Mouse (Mus musculus) heart, embryonic 14.5 days (tissue): ENCODE data around the gene Lama5. TPM values are rescaled to one million over a fixed set of nuclear protein-coding genes. Genes with fewer than 3 reads are reported as not detected.
"Not testable (repeated sequence)": the region's sequence is repeated elsewhere in the genome, so short reads cannot be mapped to it uniquely, and the experiment has no call there.

ENCODE experiments used
- ATAC-seq: fragments of 200-750 bp; cut with Nextera tagmentation; 2 replicates; pipeline ENCODE4 v1.8.0; 2017; ENCODE audit warnings: low read depth, moderate TSS enrichment; ENCODE audit not compliant: insufficient number of reproducible peaks, insufficient read depth, low FRiP score
- H3K27ac ChIP-seq, 2 experiments: fragments of 200-500 bp in 1 of 2; fragments of 300-500 bp in 1 of 2; sonication (generic) in 1 of 2; replicated peaks in 1 of 2; 2 replicates each; pipeline ENCODE4 v1.5.1; 2012 to 2014; ENCODE audit warnings: low read depth in 2 of 2, low read length in 2 of 2, control low read depth in 1 of 2, mild to moderate bottlenecking in 1 of 2, mixed read lengths in 1 of 2; ENCODE audit not compliant: control insufficient read depth in 1 of 2, insufficient read depth in 1 of 2
- H3K27me3 ChIP-seq: fragments of 300-500 bp; sonication (generic); 2 replicates; pipeline ENCODE4 v1.6.1; 2014; ENCODE audit warnings: mild to moderate bottlenecking, low read length, control low read depth; ENCODE audit not compliant: control insufficient read depth, insufficient read depth
- H3K36me3 ChIP-seq: fragments of 300-500 bp; sonication (generic); 2 replicates; pipeline ENCODE4 v1.6.1; 2014; ENCODE audit warnings: mild to moderate bottlenecking, control low read depth, low read length, mixed read lengths; ENCODE audit not compliant: control insufficient read depth, insufficient read depth
- H3K4me1 ChIP-seq, 2 experiments: fragments of 200-500 bp in 1 of 2; fragments of 300-500 bp in 1 of 2; sonication (generic) in 1 of 2; 2 replicates each; pipeline ENCODE4 v1.6.1; 2012 to 2014; ENCODE audit warnings: low read length in 2 of 2, control low read depth in 1 of 2, mixed read lengths in 1 of 2; ENCODE audit not compliant: control insufficient read depth in 2 of 2, insufficient read depth in 2 of 2
- H3K4me2 ChIP-seq: fragments of 300-500 bp; sonication (generic); 2 replicates; pipeline ENCODE4 v1.6.1; 2014; ENCODE audit warnings: mild to moderate bottlenecking, low read length
- H3K4me3 ChIP-seq, 2 experiments: fragments of 200-500 bp in 1 of 2; fragments of 300-500 bp in 1 of 2; sonication (generic) in 1 of 2; 2 replicates each; pipeline ENCODE4 v1.5.1; 2012 to 2014; ENCODE audit warnings: low read length in 2 of 2, mild to moderate bottlenecking in 2 of 2, control low read depth in 1 of 2, low read depth in 1 of 2, moderate library complexity in 1 of 2; ENCODE audit not compliant: control insufficient read depth in 1 of 2, insufficient read depth in 1 of 2
- H3K9ac ChIP-seq: fragments of 300-500 bp; sonication (generic); 2 replicates; pipeline ENCODE4 v1.6.1; 2014; ENCODE audit warnings: mild to moderate bottlenecking, low read length
- H3K9me3 ChIP-seq: fragments of 300-500 bp; sonication (generic); 2 replicates; pipeline ENCODE4 v1.6.1; 2016; ENCODE audit warnings: low read length, control low read depth; ENCODE audit not compliant: control insufficient read depth
- WGBS: fragments of 180-500 bp; shearing (Covaris S2); extraction: QIAGEN DNeasy Blood & Tissue Kit; methylation state at CpG from one replicate; pipeline ENCODE4 v1.1.7; 2014; 5-methylcytosine and 5-hydroxymethylcytosine counted together
- polyA plus RNA-seq: library from polyadenylated mRNA; unstranded; fragments of >200 nt; fragmentation: Nextera tagmentation; extraction: Ambion mirVana; gene quantifications from 2 replicates; pipeline ENCODE4 v1.2.1, GENCODE M21; 2014

The Lama5 gene
- polyA plus RNA-seq, 1 experiment from 2014 or later: 32.7 TPM

DNA sequence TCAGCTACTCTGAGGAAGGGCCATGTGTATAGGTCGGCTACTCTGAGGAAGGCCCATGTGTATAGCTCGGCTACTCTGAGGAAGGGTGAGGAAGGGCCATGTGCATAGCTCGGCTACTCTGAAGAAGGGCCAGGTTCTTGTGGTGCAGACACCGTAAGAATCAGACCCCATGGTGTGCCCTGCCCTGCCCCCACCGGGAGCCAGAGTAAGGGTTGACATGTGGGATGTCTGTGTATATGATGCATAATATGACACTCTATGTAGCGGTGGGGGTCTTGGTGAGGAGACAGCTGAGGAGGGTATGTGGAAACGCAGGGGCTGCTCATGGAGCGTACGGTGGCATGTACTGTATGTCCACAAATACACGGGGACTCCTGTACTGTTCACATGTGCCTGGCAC lies 43.7 kb upstream of the Lama5 start:
- Histone ChIP-seq H3K27me3 (no peaks in the 10 kb centered on the region), H3K4me3 (no peak overlapping the region), H3K9ac (no peak overlapping the region), H3K4me1 (peaks cover 12 to 20% of the 10 kb centered on the region in 2 experiments), H3K4me2 (no peak overlapping the region), H3K36me3 (peaks cover 57% of the 10 kb centered on the region), H3K9me3 (no peaks in the 10 kb centered on the region), H3K27ac (no peak overlapping the region)
- 91% methylated on average over 10 of the region's 10 CpGs for WGBS
- ATAC-seq: no peak

DNA sequence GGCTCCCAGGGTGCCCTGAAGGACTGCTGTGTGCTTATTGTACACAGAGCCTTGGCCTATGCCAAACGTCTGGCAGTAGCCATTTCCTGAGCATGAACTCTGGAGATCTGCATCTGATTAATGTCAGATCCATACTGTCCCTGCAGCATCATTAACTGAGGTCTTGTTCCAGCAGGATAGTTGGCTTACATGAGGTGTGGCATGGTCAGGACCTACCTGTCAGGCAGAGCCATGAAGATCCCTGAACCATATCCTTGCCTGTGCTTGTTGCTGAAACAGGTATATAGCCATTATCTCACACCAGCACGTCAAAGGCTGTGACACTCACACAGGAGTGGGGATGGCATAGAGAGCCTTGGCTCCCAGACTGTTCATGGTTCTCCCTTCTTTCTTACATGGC lies 42.3 kb upstream of the Lama5 start:
- no peak for ATAC-seq
- H3K36me3 ChIP-seq: peaks cover 71% of the 10 kb centered on the region

DNA sequence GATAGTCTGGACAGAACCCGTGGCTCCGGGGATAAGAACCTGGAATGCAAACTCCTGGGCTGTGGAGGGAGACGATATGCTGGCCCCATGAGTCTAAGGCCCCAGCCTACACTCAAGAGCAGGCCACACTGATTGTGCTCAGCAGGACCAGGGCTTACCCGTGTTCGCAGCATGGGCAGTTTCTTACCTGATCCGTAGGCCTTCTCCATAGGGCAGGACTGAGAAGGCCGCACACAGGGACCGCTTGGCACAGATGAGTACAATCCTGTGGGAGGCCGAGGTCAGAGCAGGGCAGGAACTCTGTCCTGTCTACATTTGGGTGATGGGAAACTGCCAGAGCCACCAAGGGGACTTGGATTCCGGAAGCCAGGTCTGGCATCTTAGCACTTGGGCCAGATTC lies 37.2 kb upstream of the Lama5 start:
- Histone ChIP-seq H3K27me3 (no peaks in the 10 kb centered on the region), H3K4me1 (peaks cover 5 to 11% of the 10 kb centered on the region in 2 experiments; a peak in 3 of 4 replicates), H3K9me3 (no peaks in the 10 kb centered on the region), H3K4me3 (no peak overlapping the region), H3K9ac (no peak overlapping the region), H3K36me3 (peaks cover 94% of the 10 kb centered on the region), H3K4me2 (no peak overlapping the region), H3K27ac (peak overlapping the region in 1 of 2 experiments; percentile 6; a peak in 3 of 4 replicates)
- ATAC-seq: 0 out of 2 replicates have a peak, but pooled peaks have one; percentile 8
- WGBS: 62% methylated on average over 10 of the region's 10 CpGs

More for the DNA sequence above, 42.3 kb upstream of the Lama5 start:
- H3K9ac ChIP-seq: no peak overlapping the region
- no peaks in the 10 kb centered on the region for H3K27me3 ChIP-seq
- H3K27ac ChIP-seq: no peak overlapping the region
- no peak overlapping the region for H3K4me3 ChIP-seq
- H3K4me2 ChIP-seq: no peak overlapping the region
- no peaks in the 10 kb centered on the region for H3K9me3 ChIP-seq
- WGBS: 59% methylated on average over 2 of the region's 2 CpGs
- H3K4me1 ChIP-seq: peaks cover 8 to 16% of the 10 kb centered on the region in 2 experiments; a peak in 3 of 4 replicates

DNA sequence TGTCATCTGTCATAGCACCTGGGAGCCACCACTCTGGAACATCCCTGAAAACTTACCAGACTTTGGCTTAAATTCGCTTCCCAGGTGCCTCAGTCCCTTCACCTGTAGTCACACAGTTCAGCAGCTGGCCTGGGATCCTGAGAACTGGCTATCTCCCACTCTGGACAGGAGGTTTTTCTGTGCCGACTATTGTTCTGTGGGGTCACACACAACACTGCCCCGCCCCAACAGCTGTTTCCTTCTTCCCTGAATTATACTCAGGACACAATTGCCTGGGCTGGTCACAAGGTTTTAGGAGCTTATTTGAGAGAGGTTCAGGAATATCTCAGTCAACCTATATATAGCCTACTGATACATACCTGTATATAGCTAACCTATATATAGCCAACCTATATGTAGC lies 36.8 kb upstream of the Lama5 start:
- Histone ChIP-seq H3K27ac (peak overlapping the region in 1 of 2 experiments; percentile 27; a peak in 2 of 4 replicates), H3K9ac (no peak overlapping the region), H3K4me1 (peaks cover 6 to 12% of the 10 kb centered on the region in 2 experiments; a peak in 3 of 4 replicates), H3K4me2 (no peak overlapping the region), H3K4me3 (no peak overlapping the region), H3K27me3 (no peaks in the 10 kb centered on the region), H3K9me3 (no peaks in the 10 kb centered on the region), H3K36me3 (peaks cover 89% of the 10 kb centered on the region)
- 66% methylated on average over 3 of the region's 3 CpGs for WGBS
- ATAC-seq: no peak

DNA sequence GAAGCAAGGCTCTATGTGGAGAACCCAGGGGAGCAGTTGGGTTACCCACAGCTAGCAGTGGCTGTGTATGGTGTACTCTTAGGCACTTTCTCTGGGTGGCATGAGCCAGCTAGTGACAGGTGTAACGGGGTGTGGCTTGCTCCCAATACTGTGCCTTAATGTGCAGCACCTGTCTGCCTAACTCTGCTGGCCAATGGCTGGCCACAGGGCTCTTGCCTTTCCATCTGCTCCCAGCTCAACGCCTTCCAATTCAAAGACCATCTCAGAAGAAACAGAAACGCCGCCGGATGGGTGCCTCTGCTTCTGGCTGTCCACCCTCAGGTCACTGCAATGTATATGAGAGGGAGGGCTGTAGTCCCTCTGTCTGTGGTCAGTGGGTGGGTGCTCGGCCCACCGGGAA lies 36.2 kb upstream of the Lama5 start:
- Histone ChIP-seq H3K27me3 (no peaks in the 10 kb centered on the region), H3K36me3 (peaks cover 85% of the 10 kb centered on the region), H3K9me3 (no peaks in the 10 kb centered on the region), H3K4me2 (no peak overlapping the region), H3K27ac (peak overlapping the region in 1 of 2 experiments; percentile 27; a peak in 1 of 4 replicates), H3K4me3 (no peak overlapping the region), H3K4me1 (peaks cover 6 to 12% of the 10 kb centered on the region in 2 experiments; a peak in 3 of 4 replicates), H3K9ac (no peak overlapping the region)
- ATAC-seq: no peak
- WGBS: 88% methylated on average over 7 of the region's 7 CpGs

DNA sequence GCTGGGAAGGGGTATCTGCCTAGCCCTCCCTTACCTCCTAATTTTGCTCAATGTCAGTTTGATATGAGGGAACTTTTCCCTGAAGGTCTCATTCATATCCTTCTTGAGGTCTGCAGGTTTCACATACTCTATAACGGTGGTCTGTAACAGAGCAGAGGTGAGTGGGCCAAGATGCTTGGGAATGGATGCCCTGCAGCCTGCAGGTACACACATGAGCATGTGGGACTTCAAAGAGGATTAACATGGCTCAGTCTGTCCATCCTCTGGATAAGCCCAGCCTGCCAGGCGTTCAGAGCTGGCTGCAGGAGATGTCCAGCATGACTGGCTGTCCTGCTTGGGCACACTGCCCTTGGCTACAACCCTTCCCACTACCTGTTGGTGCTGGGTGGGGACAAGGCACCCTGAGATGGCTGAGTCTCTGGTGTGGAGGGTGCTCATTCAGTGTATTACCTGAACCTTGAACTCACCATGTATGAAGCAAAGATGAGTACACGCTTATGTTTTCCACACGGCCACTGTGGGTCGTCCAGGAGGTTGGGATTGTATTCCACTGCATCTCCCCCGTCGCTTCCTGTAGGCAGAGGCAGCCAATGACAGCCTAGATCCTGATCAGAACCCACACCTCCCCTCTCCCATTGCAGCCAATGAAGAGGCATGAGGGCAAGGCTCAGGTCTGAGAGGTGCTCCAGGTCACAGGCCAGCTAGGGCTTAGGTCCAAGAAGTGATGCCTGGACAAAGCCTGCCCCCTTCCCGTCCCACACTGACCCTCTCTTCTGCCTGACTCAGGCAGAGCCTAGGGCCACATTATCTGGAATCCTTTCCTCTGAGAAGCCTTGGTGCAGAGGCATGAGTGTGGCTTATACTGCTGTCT lies 35.2 kb upstream of the Lama5 start:
- H3K27ac ChIP-seq: no peak overlapping the region
- peaks cover 74% of the 10 kb centered on the region for H3K36me3 ChIP-seq
- no peak overlapping the region for H3K9ac ChIP-seq
- ATAC-seq: no peak
- H3K9me3 ChIP-seq: no peaks in the 10 kb centered on the region
- peaks cover 8 to 15% of the 10 kb centered on the region in 2 experiments; a peak in 3 of 4 replicates for H3K4me1 ChIP-seq
- WGBS: 64% methylated on average over 8 of the region's 8 CpGs
- no peaks in the 10 kb centered on the region for H3K27me3 ChIP-seq
- no peak overlapping the region for H3K4me3 ChIP-seq
- no peak overlapping the region for H3K4me2 ChIP-seq

DNA sequence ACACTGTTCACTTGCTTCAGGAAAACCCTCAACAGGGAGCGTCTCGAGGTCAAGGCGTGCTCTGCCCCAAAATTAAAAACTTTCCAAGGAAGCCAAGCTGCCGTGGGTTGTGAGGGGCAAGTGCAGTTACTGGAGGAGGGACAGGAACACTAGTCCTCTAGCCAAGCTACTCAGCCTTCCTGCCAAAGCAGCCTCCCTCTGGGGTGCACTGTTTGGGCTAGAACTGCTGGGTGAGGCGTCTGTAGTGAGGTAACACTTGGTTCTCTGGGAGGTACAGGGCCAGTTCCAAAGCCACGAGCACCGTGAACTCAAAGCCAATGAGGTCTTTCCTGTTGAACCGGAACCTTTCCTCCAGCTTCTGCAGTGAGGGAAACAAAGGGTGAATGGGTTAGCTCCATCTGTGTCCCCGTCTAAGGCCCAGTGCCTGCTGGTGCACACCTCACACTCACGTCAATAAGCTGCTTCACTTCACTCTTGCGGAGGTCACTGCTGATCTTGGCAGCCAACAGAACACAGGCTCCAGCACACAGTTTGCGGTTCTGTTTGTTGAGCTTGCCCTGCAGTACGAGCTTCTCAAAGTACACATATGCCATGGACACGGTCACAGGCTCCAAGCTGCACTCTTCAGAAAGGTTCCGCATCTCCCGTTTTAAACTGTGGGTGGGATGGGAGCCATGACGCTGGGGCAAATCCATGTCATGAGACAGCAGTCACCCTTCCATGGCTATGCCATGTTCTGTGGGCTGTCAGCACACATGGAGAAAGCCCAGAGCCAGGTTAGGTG lies 34.4 kb upstream of the Lama5 start:
- H3K27ac ChIP-seq, H3K4me2 ChIP-seq, H3K4me3 ChIP-seq, H3K9me3 ChIP-seq, ATAC-seq, H3K27me3 ChIP-seq, H3K9ac ChIP-seq: not testable (repeated sequence)
- Histone ChIP-seq H3K36me3 (peaks cover 69% of the 10 kb centered on the region), H3K4me1 (peaks cover 8 to 15% of the 10 kb centered on the region in 2 experiments; a peak in 3 of 4 replicates)
- 69% methylated on average over 17 of the region's 17 CpGs for WGBS
